Mouse (Mus musculus): ENCODE data around the gene Hist2h2aa1.
"Not testable (repeated sequence)": the region's sequence is repeated elsewhere in the genome, so short reads cannot be mapped to it uniquely, and the experiment has no call there.

Hist2h2aa1 gene

DNA sequence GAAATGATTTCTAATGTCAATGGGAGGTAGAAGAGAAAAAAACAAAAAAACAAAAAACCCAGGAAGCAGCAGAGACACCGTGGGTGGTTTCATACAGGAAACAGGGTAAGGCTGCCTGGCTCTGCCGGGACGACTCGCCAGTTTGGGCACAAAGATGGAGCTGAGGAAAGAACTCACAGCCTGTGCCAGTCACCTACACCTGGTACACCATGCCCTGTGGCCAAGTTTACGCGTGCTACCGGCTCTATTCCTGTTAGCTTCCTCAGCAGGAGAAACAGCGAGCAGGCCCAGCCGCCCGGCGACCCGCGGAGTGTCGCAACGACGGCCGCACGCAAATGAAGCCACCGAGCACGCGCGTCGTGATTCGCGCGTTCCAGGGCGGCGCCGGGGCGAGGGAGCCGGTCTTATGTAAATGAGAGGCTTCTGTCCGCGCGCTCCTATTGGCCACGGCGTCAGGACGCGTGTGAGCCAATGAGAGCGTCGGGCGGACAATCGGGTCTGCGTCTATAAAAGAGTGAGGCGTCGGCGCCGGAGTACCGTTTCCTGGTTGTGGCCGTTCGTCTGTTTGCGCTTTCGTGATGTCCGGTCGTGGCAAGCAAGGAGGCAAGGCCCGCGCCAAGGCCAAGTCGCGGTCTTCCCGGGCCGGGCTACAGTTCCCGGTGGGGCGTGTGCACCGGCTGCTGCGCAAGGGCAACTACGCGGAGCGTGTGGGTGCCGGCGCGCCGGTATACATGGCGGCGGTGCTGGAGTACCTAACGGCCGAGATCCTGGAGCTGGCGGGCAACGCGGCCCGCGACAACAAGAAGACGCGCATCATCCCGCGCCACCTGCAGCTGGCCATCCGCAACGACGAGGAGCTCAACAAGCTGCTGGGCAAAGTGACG lies at the start of gene Hist2h2aa1:
Gene Hist2h2aa1 (plus strand): TSS at position 495 of the 884 bp plus-strand sequence.
- DNase-seq (ENCODE audit: low spot score in 2 of 2) = peak; percentile 77 to 88

DNA sequence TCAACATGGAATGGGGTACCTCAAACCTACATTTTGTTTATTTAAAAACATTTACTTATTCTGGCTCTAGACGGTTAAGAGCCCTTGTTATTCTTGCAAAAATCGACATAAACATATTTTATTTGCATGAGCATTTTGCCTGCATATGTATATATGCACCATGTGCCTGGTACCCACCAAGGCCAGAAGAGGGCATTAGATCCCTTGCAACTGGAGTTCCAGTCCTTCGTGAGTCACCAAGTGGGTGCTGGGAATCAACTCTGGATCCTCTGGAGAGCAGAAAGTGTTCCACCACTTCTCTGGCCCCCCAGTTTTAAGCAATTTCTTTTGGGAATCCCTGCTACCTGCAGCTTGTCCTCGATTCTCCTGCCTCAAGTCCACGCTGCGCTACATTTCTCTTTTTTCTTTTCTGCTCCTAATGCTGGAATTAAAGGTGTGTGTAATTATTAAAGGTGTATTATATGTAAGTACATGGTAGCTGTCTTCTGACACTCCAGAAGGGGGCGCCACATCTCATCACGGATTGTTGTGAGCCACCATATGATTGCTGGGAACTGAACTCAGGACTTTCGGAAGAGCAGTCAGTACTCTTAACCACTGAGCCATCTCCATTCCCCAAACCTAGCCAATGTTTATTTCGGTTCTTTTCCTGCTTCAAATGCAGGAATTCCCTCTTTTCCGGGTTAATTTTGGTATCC lies 49.5 kb upstream of the Hist2h2aa1 start:
- DNase-seq (ENCODE audit: low spot score in 2 of 2) = no peak

DNA sequence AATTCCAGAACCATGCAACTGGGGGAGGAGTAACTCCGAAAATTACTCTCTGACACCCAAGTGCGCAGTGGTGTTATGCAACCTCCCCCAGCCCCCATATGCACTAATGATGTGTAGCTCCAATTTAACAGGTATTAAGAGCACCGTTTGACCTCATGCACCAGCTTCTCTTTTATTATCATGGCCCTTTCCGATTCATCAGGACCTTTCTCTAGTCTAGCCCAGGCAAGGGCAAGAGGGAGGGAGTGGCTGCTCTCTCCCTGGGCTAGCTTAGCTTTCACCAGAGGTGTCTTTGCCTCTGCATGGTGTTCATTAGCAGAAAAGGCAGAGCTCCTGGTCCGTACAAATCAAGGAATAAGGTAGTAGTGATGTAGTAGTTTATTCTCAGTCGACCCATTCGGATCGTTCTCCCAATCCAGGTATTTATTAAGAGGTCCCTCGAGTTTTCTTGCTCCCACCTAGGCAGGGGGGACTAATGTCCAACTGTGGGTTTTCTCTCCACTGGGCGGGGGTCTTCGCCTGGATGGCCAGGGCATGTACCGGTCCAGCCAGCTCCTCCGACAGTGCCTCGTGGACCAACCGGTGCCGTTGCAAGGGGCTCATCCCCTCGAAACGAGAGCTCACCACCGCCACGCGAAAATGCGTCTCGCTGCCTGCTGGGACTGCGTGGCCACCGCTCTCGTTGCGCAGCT lies 48.7 kb upstream of the Hist2h2aa1 start:
- DNase-seq (ENCODE audit: low spot score in 2 of 2) = no peak

DNA sequence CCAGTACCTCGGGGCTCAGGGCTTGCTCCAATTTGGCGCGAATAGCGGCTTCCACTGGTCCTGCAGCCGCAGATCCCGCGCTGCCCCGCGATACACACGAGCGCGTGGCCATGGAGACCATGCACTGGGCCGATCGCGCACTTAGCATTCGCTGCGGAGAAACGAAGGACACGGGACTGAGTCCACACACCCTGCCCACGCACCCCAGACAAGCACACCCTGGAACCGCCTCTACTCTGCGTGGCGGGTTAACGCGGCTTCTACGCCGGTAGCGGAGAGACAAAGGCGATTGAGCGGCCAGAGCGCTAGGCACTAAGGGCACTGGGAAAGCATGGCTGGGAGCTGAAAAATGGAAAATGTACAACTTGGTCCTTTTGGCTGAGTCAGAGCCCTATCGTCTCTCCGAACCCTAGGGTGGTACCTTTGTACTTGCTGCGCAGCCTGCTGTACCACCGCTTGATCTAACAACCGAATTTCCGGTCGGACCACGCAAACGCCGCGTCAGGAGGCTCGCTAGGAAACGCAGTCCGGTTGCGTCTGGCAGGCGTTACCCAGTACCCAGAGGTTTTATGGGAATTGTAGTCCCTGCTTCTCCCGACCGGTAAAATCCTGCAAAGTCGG lies 48.1 kb upstream of the Hist2h2aa1 start:
- DNase-seq (ENCODE audit: low spot score in 2 of 2) = peak; percentile 81 to 90

DNA sequence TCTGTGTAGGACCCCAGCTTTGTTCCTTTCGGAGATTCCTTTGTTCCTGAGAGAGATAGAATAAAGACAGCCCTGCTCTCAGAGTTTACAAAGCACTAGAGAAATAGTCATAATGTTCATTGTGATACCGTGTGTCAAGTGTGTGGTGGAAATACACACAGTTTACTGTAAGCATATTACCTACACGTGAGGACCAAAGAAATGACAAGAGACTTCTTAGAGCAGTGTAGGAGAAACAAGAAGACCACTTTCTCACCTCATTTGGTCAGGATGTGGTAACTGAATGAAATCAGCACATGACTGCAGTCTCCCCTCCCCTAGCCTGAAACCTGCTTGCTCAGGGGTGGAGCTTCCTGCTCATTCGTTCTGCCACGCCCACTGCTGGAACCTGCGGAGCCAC lies 47.1 kb upstream of the Hist2h2aa1 start:
- no peak for DNase-seq (ENCODE audit: low spot score in 2 of 2)

DNA sequence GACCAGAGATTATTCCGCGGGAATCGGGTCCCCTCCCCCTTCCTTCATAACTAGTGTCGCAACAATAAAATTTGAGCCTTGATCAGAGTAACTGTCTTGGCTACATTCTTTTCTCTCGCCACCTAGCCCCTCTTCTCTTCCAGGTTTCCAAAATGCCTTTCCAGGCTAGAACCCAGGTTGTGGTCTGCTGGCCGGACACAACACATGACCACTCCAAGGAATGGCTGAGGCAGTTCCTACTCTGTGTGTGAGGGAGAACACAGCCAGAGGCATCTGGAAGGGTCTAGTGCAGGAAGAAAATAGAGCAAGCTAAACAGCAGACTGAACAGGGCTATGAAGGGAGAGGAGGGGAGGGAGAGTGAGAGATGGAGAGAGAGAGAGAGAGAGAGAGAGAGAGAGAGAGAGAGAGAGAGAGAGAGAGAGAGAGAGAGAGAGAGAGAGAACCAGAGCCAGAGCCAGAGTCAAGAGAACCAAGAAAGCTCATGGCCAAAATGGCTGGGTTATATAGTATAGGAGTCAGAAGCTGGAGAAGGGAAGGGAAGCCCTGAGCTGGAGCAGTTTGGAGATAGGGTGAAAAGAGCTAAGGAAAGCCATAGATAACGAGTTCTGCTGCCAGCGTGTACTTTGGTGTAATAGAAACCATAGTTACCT lies 46.6 kb upstream of the Hist2h2aa1 start:
- not testable (repeated sequence) for DNase-seq (ENCODE audit: low spot score in 2 of 2)

DNA sequence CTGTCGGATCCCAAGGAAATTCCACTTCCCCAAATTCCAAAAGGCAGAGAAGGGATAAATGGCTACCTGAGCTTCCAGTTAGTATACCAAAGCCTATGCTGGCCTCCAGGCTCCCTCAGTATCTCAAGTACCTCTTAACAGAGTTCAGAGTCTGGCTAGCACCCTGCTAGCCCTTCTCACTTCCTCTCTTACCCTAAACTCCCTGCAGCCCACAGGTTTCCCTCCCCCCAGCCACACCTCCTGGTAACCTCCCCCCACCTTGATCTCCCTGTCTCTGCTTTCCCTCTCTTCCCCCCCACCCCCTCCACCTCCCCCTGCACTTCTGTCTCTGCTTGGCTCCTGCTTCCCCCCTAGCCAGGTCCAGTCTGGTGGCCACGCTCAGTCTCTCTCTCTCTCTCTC lies 45.6 kb upstream of the Hist2h2aa1 start:
- no peak for DNase-seq (ENCODE audit: low spot score in 2 of 2)

DNA sequence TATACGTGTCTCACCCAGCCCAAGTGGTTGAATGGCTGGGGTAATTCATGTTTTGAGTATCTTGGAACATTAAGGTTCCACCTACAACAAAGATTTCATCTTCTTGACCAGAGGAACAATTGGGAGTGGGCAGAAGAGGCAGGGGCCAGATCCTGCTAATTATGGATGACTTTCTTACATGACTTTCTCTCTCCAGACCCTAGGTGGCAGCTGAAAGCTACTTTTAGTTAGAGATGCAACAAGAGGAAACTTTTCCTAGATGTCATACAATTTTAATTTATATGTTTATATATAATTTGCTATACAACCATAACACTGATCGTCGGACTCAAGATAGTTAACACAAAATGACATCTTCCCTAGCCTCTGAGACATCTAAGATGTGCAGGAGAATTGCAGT lies 37.5 kb upstream of the Hist2h2aa1 start:
- DNase-seq (ENCODE audit: low spot score in 2 of 2) = no peak

DNA sequence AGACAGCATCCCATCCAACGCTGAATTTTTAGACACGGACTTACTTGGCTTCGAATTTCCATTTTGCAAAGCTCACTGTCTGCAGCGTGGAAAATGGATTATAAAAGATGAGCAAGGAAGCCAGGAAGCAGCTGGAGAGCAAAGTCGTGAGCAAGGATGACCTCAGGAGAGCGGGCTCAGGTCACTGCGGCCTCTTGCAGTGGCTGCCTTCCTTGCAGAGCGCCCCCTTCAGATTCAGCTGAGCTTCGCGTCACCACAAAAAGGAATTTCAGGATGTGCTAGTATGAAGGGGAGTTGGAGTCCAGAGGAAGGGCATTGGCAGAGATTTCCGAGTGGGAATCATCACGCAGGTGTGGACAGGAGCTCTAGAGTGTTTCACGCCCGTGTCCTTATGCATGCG lies 36.1 kb upstream of the Hist2h2aa1 start:
- no peak for DNase-seq (ENCODE audit: low spot score in 2 of 2)

DNA sequence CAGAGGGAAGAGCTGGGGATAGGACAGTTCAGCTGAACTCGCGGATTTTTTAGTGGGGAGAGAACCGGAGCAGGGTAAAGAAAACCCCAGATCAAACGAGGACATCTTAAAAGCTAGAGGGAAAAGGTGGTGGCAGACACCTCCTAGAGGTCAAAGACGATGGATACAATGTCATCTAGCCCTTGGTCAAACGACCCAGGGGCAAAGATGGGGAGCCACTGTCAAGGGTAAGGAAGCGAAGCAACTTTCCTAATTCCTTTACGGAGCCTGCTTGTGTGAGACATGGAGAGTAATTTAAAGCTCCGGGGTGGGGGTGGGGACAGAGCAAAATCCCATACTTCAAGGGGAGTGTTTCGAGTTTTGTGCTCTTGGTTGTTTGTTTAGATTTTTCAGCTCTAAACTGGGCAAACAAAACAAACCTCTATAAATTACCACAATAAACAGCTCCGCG lies 26.1 kb upstream of the Hist2h2aa1 start:
- DNase-seq (ENCODE audit: low spot score in 2 of 2) = no peak

DNA sequence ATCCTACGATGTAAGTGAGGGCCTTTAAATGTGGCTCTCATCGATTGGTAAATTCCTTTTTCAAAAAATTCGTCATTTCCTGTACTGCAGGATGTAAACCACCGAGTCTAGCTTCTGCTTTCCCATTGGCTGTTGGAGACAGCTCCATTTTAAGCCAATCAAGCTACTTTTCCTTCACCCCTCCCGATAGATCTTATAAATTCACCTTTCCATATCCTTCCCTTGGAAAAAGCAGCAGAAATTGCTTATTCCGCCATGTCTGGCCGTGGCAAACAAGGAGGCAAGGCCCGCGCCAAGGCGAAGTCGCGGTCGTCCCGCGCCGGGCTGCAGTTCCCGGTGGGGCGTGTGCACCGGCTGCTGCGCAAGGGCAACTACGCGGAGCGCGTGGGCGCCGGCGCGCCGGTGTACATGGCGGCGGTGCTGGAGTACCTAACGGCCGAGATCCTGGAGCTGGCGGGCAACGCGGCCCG lies 25.6 kb upstream of the Hist2h2aa1 start, which contains the start of the genes Bola1 and Hist2h2ab:
Gene Bola1 (minus strand): TSS at position 49 of the 470 bp plus-strand sequence.
Gene Hist2h2ab (plus strand): TSS at position 205 of the 470 bp plus-strand sequence.
- DNase-seq (ENCODE audit: low spot score in 2 of 2) = peak; percentile 65 to 67

DNA sequence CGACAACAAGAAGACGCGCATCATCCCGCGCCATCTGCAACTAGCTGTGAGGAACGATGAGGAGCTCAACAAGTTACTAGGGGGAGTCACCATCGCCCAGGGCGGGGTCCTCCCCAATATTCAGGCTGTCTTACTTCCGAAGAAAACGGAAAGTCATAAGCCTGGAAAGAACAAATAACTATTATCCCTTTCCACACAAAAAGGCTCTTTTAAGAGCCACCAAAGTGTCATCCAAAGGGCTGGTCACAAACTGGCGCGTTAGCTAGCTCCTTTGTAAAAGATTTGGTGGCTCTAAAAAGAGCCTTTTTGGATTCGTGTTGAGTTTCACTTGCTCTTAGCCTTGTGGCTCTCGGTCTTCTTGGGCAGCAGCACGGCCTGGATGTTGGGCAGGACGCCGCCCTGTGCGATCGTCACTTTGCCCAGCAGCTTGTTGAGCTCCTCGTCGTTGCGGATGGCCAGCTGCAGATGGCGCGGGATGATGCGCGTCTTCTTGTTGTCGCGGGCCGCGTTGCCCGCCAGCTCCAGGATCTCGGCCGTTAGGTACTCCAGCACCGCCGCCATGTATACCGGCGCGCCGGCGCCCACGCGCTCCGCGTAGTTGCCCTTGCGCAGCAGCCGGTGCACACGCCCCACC lies 25.0 kb upstream of the Hist2h2aa1 start:
- not testable (repeated sequence) for DNase-seq (ENCODE audit: low spot score in 2 of 2)

DNA sequence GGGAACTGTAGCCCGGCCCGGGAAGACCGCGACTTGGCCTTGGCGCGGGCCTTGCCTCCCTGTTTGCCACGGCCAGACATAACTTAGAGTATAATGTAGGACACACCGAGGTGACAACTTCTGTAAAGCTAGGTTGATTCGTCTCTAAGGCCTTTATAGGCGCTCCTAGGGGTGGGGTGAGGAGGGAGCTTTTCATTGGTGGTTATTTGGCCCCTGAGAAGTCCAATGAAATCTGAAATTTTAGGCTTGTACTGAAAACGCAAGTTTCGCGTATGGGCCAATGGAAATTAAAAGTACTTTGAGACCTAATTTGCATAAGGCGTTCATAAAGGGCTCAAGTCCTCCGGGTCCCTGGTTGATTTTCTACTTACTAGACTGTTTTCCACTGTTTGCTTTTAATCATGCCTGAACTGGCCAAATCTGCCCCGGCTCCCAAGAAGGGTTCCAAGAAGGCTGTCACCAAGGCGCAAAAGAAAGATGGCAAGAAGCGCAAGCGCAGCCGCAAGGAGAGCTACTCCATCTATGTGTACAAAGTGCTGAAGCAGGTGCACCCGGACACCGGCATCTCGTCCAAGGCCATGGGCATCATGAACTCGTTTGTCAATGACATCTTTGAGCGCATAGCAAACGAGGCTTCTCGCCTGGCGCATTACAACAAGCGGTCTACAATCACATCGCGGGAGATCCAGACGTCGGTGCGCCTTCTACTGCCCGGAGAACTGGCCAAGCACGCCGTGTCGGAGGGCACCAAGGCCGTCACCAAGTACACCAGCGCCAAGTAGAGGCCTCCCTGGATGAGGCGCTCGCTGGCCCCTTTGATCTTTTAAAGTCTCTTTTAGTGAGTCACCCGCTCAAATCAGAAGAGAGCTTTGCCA lies 24.3 kb upstream of the Hist2h2aa1 start, which contains the start of the genes Hist2h2ac and Hist2h2be:
Gene Hist2h2ac (minus strand): TSS at position 116 of the 875 bp plus-strand sequence.
Gene Hist2h2be (plus strand): TSS at position 355 of the 875 bp plus-strand sequence.
- DNase-seq (ENCODE audit: low spot score in 2 of 2) = peak; percentile 78 to 87

DNA sequence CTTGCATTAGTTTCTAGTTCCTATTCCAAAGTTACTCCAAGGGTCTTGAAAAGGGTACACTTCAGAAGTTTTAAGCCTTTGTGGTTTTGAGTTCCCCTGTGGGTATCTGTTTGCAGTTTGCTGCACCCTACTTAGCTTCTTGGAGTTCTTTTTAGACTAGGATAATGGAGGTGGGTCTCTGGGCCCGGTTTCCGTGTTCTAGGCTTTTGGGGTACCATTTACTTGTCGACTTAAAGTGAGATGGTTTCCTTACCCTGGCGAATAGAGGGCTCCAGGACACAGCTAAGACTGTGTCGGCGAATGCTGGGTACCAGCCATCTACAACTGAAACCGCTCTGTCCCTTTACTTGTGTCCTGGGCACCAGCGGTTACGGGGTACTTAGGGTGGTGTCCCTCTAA lies 23.7 kb upstream of the Hist2h2aa1 start:
- no peak for DNase-seq (ENCODE audit: low spot score in 2 of 2)

DNA sequence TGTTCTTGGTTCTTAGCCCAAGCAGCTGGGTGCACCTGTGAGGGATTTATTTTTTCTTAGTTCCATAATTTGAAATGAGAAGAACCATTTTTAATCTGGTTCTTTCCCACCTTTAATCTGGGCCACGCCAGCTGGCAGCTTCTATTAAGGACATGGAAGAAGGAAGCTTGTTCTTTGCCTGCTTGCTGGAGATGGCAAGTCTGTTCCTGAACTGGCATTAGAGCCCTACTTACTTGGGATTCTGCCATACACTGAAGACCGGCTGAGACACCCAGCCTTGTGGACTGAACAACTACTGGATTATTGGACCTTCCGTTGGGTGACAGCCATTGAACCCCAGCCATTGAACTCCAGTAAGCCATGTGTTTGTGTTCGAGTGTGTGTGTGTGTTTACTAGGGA lies 22.5 kb upstream of the Hist2h2aa1 start:
- DNase-seq (ENCODE audit: low spot score in 2 of 2) = no peak

DNA sequence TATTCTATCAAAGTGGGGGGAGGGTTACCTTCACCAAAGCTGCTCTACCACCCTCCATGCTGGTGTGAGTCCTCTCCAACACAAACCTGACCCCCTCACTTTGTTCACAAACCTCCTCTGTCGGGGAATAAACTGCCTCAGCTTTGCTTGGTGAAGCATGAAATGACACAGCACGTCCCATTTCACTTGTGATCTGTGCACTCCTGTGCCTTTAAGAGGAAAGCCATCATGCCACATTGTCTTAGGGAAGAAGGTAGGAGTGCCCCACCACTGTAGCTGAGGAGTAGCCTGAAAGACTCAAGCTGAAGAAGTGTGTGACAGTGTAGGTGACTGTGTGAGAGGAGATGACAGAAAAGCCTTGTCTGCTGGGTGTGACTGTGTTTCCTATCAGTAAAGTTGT lies 19.9 kb upstream of the Hist2h2aa1 start:
- DNase-seq (ENCODE audit: low spot score in 2 of 2) = no peak

DNA sequence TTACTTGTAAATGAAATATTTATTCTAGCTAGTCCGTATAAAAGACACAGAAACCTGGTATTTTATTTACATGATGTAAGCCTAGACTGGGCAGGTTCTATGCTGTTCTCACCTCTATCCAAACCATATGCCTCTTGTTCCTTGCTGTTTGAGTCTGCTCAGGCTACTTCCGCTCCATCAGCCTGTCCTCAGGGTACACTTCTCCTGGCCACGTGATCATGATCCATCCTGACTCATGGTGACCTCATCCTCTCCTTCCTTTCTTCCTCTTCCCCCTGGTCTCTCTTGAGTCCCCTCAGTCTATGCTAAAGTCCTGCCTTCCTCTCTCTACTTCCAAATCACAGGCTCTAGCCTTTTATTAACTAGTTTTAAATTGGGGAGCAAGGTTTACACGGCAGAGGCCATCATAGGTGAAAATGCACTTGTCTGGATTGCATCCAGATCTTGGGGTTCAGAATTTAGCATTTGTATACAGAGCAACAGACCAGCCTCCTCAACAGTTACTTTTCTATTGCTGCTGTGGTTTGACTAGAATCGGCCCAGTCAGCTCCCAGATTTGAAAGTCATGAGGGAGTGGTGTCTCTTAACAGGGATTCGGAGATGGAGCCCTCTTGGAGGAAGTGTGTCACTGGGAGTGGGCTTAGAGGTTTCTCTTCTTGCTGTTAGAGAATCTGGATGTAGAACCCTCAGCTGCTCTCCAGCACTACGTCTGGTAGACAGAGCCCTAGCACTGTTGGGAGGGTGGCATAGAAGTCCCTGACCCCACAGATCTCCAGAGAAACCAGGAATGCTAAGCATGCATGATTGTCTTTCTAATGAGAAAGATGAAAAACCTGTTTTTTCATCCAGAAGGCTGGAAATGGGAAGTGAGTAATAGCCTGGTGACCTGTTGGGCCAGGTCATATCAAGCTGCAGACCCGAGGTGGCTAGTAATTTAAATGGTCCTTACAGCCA lies 18.3 kb upstream of the Hist2h2aa1 start:
- peak in 1 of 2 experiments; percentile 14 for DNase-seq (ENCODE audit: low spot score in 2 of 2)

DNA sequence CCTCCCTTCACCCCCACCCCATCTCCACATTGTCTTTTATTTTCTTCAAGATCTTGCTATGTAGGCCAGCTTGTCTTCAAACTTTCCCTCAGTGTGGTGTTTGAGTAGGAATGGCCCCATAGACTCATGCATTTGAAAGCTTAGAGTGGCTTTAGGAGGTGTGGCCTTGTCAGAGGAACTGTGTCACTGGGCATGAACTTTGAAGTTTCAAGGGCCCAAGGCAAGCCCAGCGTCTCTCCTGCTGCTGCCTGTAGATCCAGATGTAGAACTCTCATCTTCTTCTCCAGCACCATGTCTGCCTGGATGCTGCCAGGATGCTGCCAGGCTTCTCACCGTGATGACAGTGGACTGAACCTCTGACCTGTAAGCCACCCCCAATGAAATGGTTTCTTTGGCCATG lies 16.5 kb upstream of the Hist2h2aa1 start:
- DNase-seq (ENCODE audit: low spot score in 2 of 2) = no peak

All from urinary bladder, postnatal 36 days (tissue).